Mouse (Mus musculus): ENCODE measurements around the gene Vpreb3. TPM values are rescaled to one million over a fixed set of nuclear protein-coding genes. Genes with fewer than 3 reads are reported as not detected.

Vpreb3 gene
- total and polyA plus RNA-seq, 3 experiments = 35.6 to 135 (median 90.1) TPM

GRCm38 (mm10) chr10:75913013-75913589 lies 29.8 kb upstream of the Vpreb3 start:
- Histone ChIP-seq H3K27me3 (replicated peaks) (no peaks in the 10 kb centered on the region), H3K36me3 (replicated peaks in 1 of 2; ENCODE audit: control insufficient read depth in 1 of 2, insufficient read depth in 1 of 2, low read length in 1 of 2) (peaks cover 60 to 85% of the 10 kb centered on the region in 2 experiments), H3K79me2 (replicated peaks; ENCODE audit: control insufficient read depth, extremely low read depth, insufficient read depth, poor library complexity, severe bottlenecking) (peaks cover 6% of the 10 kb centered on the region), H3K9me3 (replicated peaks; ENCODE audit: low read length) (no peaks in the 10 kb centered on the region), H3K27ac (ENCODE audit: insufficient read depth, low read depth) (no peak overlapping the region), H3K9ac (ENCODE audit: insufficient read depth, low read depth) (no peak overlapping the region), H3K4me2 (ENCODE audit: insufficient read depth, low read depth, poor library complexity, severe bottlenecking) (no peak overlapping the region), H3K4me3 (replicated peaks in 1 of 3; ENCODE audit: low read depth in 2 of 3, low read length in 2 of 3, poor library complexity in 1 of 3) (no peak overlapping the region), H3K4me1 (ENCODE audit: control insufficient read depth in 1 of 2, insufficient read depth in 2 of 2) (peaks cover 0 to 7% of the 10 kb centered on the region in 2 experiments; a peak in 1 of 4 replicates)
- in situ Hi-C loops (cut with MboI; ENCODE audit: low pct_ligation_motif_present, low pct_unique_long_range_greater_than_20kb, low sequenced_read_pairs) (no loop called here), dilution Hi-C loops (cut with MboI; ENCODE audit: extremely low pct_ligation_motif_present, extremely low pct_unique_long_range_greater_than_20kb, low sequenced_read_pairs) (no loop called here)
- no peak for TF ChIP-seq KAT2A (IDR thresholded peaks at IDR 0.05; ENCODE audit: insufficient replicate concordance, low read length)
- no peak for TF ChIP-seq ZMIZ1 (IDR thresholded peaks at IDR 0.05; ENCODE audit: low read depth, low read length)
- no peak for TF ChIP-seq SIN3A (IDR thresholded peaks at IDR 0.05; ENCODE audit: low read length)
- no peak for TF ChIP-seq ELF1 (IDR thresholded peaks at IDR 0.05; ENCODE audit: low read depth, low read length)
- TF ChIP-seq MXI1 (IDR thresholded peaks at IDR 0.05; ENCODE audit: low read depth, low read length) = no peak
- no peak for DNase-seq (ENCODE audit: extremely low read depth)

GRCm38 (mm10) chr10:75915557-75915956 lies 27.3 kb upstream of the Vpreb3 start:
- in situ Hi-C loops (cut with MboI; ENCODE audit: low pct_ligation_motif_present, low pct_unique_long_range_greater_than_20kb, low sequenced_read_pairs) = no loop called here
- DNase-seq (ENCODE audit: extremely low read depth) = no peak
- peaks cover 31% of the 10 kb centered on the region for H3K79me2 ChIP-seq (replicated peaks; ENCODE audit: control insufficient read depth, extremely low read depth, insufficient read depth, poor library complexity, severe bottlenecking)
- H3K27ac ChIP-seq (ENCODE audit: insufficient read depth, low read depth) = no peak overlapping the region
- dilution Hi-C loops (cut with MboI; ENCODE audit: extremely low pct_ligation_motif_present, extremely low pct_unique_long_range_greater_than_20kb, low sequenced_read_pairs) = no loop called here
- peaks cover 3 to 25% of the 10 kb centered on the region in 2 experiments; a peak in 3 of 4 replicates for H3K4me1 ChIP-seq (ENCODE audit: control insufficient read depth in 1 of 2, insufficient read depth in 2 of 2)
- TF ChIP-seq MXI1 (IDR thresholded peaks at IDR 0.05; ENCODE audit: low read depth, low read length) (no peak), JUND (conservative IDR thresholded peaks at IDR 0.05; ENCODE audit: low read depth, low read length) (no peak), PAX5 (IDR thresholded peaks at IDR 0.05; ENCODE audit: low read length) (no peak), HCFC1 (IDR thresholded peaks at IDR 0.05; ENCODE audit: low read depth, low read length) (no peak), IRF4 (IDR thresholded peaks at IDR 0.05; ENCODE audit: low read depth, low read length) (no peak)
- no peak overlapping the region for H3K4me2 ChIP-seq (ENCODE audit: insufficient read depth, low read depth, poor library complexity, severe bottlenecking)
- no peak overlapping the region for H3K4me3 ChIP-seq (replicated peaks in 1 of 3; ENCODE audit: low read depth in 2 of 3, low read length in 2 of 3, poor library complexity in 1 of 3)
- peaks cover 46 to 84% of the 10 kb centered on the region in 2 experiments for H3K36me3 ChIP-seq (replicated peaks in 1 of 2; ENCODE audit: control insufficient read depth in 1 of 2, insufficient read depth in 1 of 2, low read length in 1 of 2)
- H3K27me3 ChIP-seq (replicated peaks) = no peaks in the 10 kb centered on the region
- no peaks in the 10 kb centered on the region for H3K9me3 ChIP-seq (replicated peaks; ENCODE audit: low read length)
- no peak overlapping the region for H3K9ac ChIP-seq (ENCODE audit: insufficient read depth, low read depth)

- no peaks in the 10 kb centered on the region for H3K9me3 ChIP-seq (replicated peaks; ENCODE audit: low read length)
- H3K79me2 ChIP-seq (replicated peaks; ENCODE audit: control insufficient read depth, extremely low read depth, insufficient read depth, poor library complexity, severe bottlenecking) = peaks cover 34% of the 10 kb centered on the region
- TF ChIP-seq RAD21 (IDR thresholded peaks at IDR 0.05; ENCODE audit: low read depth, low read length) (no peak), BHLHE40 (IDR thresholded peaks at IDR 0.05; ENCODE audit: low read depth, low read length) (no peak), PAX5 (IDR thresholded peaks at IDR 0.05; ENCODE audit: low read length) (no peak), SIN3A (IDR thresholded peaks at IDR 0.05; ENCODE audit: low read length) (no peak), ZKSCAN1 (IDR thresholded peaks at IDR 0.05; ENCODE audit: borderline replicate concordance, low read depth, low read length) (no peak), NRF1 (IDR thresholded peaks at IDR 0.05; ENCODE audit: low read depth, low read length) (no peak), IRF4 (IDR thresholded peaks at IDR 0.05; ENCODE audit: low read depth, low read length) (no peak), TCF12 (IDR thresholded peaks at IDR 0.05; ENCODE audit: low read depth, low read length) (no peak), MEF2A (IDR thresholded peaks at IDR 0.05; ENCODE audit: borderline replicate concordance, low read depth, low read length) (no peak), CHD1 (IDR thresholded peaks at IDR 0.05; ENCODE audit: low read depth, low read length) (no peak), SMC3 (IDR thresholded peaks at IDR 0.05; ENCODE audit: low read depth, low read length) (no peak), E2F4 (IDR thresholded peaks at IDR 0.05; ENCODE audit: insufficient replicate concordance, low read depth, low read length) (no peak), TBP (conservative IDR thresholded peaks at IDR 0.05; ENCODE audit: low read depth, low read length) (no peak), NELFE (IDR thresholded peaks at IDR 0.05; ENCODE audit: low read depth, low read length) (no peak), USF2 (conservative IDR thresholded peaks at IDR 0.05; ENCODE audit: low read depth, low read length) (no peak), GABPA (IDR thresholded peaks at IDR 0.05; ENCODE audit: insufficient replicate concordance, low read depth, low read length) (no peak), USF1 (IDR thresholded peaks at IDR 0.05; ENCODE audit: low read depth, low read length) (no peak), KAT2A (IDR thresholded peaks at IDR 0.05; ENCODE audit: insufficient replicate concordance, low read length) (no peak), MAFK (IDR thresholded peaks at IDR 0.05; ENCODE audit: insufficient replicate concordance, low read length) (no peak), MYC (IDR thresholded peaks at IDR 0.05; ENCODE audit: low read depth, low read length) (no peak)
- H3K36me3 ChIP-seq (replicated peaks in 1 of 2; ENCODE audit: control insufficient read depth in 1 of 2, insufficient read depth in 1 of 2, low read length in 1 of 2) = peaks cover 34 to 72% of the 10 kb centered on the region in 2 experiments
- DNase-seq (ENCODE audit: extremely low read depth) = no peak
- no peaks in the 10 kb centered on the region for H3K27me3 ChIP-seq (replicated peaks)
- no peak overlapping the region for H3K4me3 ChIP-seq (replicated peaks in 1 of 3; ENCODE audit: low read depth in 2 of 3, low read length in 2 of 3, poor library complexity in 1 of 3)
- peaks cover 3 to 27% of the 10 kb centered on the region in 2 experiments; a peak in 3 of 4 replicates for H3K4me1 ChIP-seq (ENCODE audit: control insufficient read depth in 1 of 2, insufficient read depth in 2 of 2)
- H3K27ac ChIP-seq (ENCODE audit: insufficient read depth, low read depth) = no peak overlapping the region
- H3K9ac ChIP-seq (ENCODE audit: insufficient read depth, low read depth) = no peak overlapping the region
- in situ Hi-C loops (cut with MboI; ENCODE audit: low pct_ligation_motif_present, low pct_unique_long_range_greater_than_20kb, low sequenced_read_pairs) (no loop called here), dilution Hi-C loops (cut with MboI; ENCODE audit: extremely low pct_ligation_motif_present, extremely low pct_unique_long_range_greater_than_20kb, low sequenced_read_pairs) (no loop called here)
- no peak overlapping the region for H3K4me2 ChIP-seq (ENCODE audit: insufficient read depth, low read depth, poor library complexity, severe bottlenecking)
These were observed 26.0 kb upstream of the Vpreb3 start for GRCm38 (mm10) chr10:75916840-75917239.

Data from CH12.LX (cell line).